Mouse (Mus musculus) right cerebral cortex, postnatal 36 days (tissue): ENCODE measurements around the gene St3gal4.

ENCODE experiments used
- DNase-seq, 2 experiments: peaks; one replicate each; pipeline ENCODE4 v3.0.0; 2022; ENCODE audit warnings: low spot score in 2 of 2, mixed read lengths in 1 of 2

The St3gal4 gene

DNA sequence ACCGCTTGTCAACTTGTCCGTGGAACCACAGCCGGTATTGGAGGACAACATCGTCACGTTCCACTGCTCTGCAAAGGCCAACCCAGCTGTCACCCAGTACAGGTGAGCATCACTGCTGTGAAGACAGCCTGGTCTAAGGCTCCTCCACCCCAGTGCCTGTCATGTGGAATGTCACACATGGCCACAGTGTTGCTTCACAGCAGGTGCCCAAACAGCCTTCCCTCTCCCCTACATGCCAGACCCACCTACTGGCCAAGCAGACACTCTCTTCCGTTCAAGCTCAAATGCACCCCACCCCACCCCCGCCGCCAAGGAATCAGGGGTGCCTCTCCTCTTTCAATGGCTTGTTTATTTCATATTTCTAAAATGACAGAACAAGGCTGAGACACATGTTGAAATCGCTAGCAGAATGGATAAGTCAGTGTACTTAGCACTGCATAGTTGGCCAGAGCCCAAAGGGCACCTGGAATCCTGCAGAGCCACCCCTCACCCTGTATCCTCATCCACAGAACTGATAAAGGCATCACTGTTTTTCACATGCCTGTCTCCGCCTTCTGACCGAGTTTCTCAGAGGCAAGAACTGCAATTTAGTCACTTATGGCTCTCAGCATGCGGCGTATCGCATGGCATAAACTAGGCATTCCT is 111.2 kb downstream of the St3gal4 start:
- DNase-seq = no peak

DNA sequence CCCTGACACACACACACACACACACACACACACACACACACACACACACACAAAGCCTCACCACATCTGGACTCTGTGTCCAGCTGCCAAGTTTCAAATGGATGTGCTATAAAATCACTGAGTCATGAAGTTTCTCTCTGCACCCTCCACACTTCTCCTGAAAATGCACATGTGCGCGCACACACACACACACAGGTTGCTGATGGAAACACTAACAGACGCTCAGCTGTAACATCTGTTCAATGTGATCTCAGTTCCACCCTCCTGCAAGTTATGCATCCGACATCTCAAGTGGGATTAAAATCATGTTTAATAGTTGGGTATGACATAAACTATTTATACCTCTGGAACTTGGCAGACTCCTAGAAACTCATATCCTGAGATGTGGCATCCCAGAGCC is 115.0 kb downstream of the St3gal4 start:
- no peak for DNase-seq

DNA sequence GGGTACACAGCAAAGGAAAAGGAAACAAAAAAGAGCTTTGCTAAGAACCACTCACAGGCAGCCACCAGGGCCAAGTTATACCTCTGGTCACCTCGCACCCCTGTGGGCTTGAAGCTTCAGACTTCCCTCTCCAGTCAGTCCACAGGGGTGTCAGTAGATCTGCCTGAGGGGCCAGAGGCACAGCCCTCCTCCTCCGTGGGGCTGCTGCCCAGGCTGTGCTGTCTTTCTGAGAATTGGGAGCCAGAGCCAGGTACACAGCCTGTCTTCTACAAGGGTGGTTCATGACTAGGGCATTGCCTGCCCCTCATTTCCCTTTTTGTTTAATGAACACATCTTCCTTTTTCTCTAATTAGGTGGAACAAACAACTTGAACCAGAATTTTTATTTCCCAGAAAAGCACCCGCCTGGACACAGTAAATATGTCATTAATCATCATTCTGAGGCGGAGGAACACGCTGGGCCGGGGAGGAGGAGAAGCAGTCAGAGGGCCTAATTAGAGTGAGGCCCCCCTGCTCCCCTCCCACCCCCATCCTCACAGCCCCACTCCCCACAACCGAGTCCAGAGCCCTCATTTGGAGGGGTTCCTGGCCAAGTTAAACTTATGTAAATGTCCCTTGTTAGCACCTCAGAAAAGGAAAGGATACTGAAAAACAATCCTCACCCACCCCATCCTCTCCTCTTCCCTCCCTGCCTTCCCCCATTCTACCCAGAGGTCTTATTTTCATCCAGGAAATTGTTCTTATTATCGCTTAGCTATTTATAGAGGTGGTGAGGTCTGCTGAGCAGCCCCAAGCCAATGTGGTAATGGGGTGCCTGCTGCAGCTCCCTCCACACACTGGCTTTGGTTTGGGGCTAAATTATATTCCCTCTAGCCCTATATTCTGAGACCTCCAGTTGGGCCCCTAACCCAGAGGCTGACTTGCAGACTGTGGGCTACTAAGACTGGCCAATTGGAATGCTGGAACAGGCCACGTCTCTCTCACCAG is 120.9 kb downstream of the St3gal4 start:
- DNase-seq = no peak
